Mouse (Mus musculus) adrenal gland, postnatal 4 days (tissue): ENCODE results near the gene Katnal1. TPM values are rescaled to one million over a fixed set of nuclear protein-coding genes. Genes with fewer than 3 reads are reported as not detected.

Experiments
- total RNA-seq, 2 experiments: library from RNA; stranded (reverse); gene quantifications; 2 replicates each; pipeline ENCODE4 v1.2.3; 2021

The Katnal1 gene
- total RNA-seq, 2 experiments from 2014 or later, result 10.1 to 12.8 TPM

Other genes starting within 250 kb of the Katnal1 start
- gene Gm42791, start 65.8 kb upstream of the Katnal1 start, total RNA-seq, result 1 to 10 TPM; 4.3 to 6.5 TPM